Mouse (Mus musculus) erythroblast, embryonic 14.5 days (primary cell): ENCODE measurements around the gene Cpt1c. TPM values are rescaled to one million over a fixed set of nuclear protein-coding genes. Genes with fewer than 3 reads are reported as not detected.

Experiments used
- H3K27me3 ChIP-seq: 2 replicates; pipeline ENCODE4 v1.6.1; 2012; ENCODE audit warnings: inconsistent platforms; ENCODE audit not compliant: control insufficient read depth
- H3K36me3 ChIP-seq: 2 replicates; pipeline ENCODE4 v1.6.1; 2012; ENCODE audit warnings: mild to moderate bottlenecking, inconsistent platforms; ENCODE audit not compliant: control insufficient read depth
- H3K4me1 ChIP-seq: 2 replicates; pipeline ENCODE4 v1.6.1; 2012; ENCODE audit warnings: inconsistent platforms; ENCODE audit not compliant: control insufficient read depth
- H3K4me3 ChIP-seq: replicated peaks from 2 replicates; pipeline ENCODE3; 2012; ENCODE audit warnings: moderate library complexity, mild to moderate bottlenecking, inconsistent platforms
- H3K9me3 ChIP-seq: 2 replicates; pipeline ENCODE4 v1.6.1; 2012; ENCODE audit warnings: low read length, inconsistent platforms, mixed read lengths; ENCODE audit not compliant: control insufficient read depth
- GATA1 ChIP-seq: IDR thresholded peaks from 2 replicates; pipeline ENCODE4 v1.6.1; 2012; ENCODE audit warnings: low read length, inconsistent platforms, mixed read lengths
- TAL1 ChIP-seq: IDR thresholded peaks from 3 replicates; pipeline ENCODE4 v1.6.1; 2012; ENCODE audit warnings: low read length, inconsistent platforms, mixed read lengths
- polyA plus RNA-seq: library from polyadenylated mRNA; stranded (reverse); fragments of >175 nt; gene quantifications from 2 replicates; pipeline ENCODE4 v1.2.3, GENCODE M21; 2012

Gene Cpt1c
- polyA plus RNA-seq, 1 experiment = 0.05 TPM

DNA sequence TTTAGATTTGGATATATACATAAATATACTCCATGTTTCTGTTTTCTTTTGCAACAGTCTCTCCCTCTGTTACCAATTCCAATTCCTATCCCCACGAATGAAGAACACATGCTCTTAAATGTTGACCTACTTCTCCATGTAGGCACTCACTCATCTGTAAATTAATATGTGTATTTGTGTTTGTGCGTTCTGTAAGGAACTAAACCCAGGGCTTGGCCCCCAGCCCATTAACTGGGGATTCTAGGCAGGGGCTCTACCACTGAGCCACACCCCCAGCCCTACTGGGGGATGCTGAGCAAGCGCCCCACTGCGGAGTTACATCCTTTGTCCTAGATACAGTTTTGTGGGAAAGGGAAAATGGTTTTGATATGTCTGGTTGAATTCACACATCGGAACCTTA lies 55.5 kb downstream of the Cpt1c start:
- peaks cover 72% of the 10 kb centered on the region for H3K4me1 ChIP-seq
- H3K36me3 ChIP-seq = peaks cover 96% of the 10 kb centered on the region

DNA sequence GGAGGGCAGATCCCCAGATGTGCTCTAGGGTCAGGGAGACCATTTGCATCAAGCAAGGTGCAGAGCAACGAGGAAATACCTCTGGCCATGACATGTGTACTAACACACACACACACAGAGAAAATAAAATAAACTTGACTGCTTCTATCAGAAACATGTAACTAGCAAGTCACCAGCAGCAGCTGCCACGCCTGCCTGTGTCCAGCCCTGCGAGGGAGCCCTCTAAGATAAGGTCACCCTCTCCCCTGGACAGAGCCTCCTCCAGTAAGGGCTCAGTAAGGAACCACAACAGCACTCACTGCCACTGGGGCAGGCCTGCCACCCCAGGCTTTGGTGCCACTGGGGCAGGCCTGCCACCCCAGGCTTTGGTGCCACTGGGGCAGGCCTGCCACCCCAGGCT lies 56.4 kb downstream of the Cpt1c start:
- H3K4me1 ChIP-seq = peaks cover 66% of the 10 kb centered on the region
- TF ChIP-seq GATA1 (no peak; the same call in 1 of the 2 replicates), TAL1 (no peak)
- H3K9me3 ChIP-seq = no peaks in the 10 kb centered on the region
- no peaks in the 10 kb centered on the region for H3K27me3 ChIP-seq
- peaks cover 97% of the 10 kb centered on the region for H3K36me3 ChIP-seq
- H3K4me3 ChIP-seq = peak overlapping the region; percentile 23

More for the DNA sequence above, 55.5 kb downstream of the Cpt1c start:
- TF ChIP-seq GATA1 = no peak
- no peak for TF ChIP-seq TAL1
- no peaks in the 10 kb centered on the region for H3K9me3 ChIP-seq
- no peaks in the 10 kb centered on the region for H3K27me3 ChIP-seq
- no peak overlapping the region for H3K4me3 ChIP-seq

DNA sequence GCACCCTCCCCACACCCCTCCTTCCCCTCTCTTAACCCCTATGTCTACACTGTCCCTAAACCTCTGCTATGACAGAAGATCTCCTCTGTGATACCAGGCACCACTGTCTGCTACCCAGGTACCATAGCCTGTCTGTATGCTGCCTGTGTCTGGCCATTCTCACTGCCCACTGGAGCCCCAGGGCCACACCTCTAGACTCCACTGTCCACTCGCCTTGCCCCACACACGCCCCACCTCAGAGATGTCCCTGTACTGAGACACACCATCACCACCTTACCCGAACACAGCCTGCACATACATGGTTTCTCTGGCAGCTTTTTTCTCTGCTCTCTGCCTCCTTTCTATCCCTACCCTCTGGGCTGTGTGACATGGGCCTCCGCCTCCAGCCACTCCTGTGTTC lies 57.8 kb downstream of the Cpt1c start:
- peaks cover 54% of the 10 kb centered on the region for H3K4me1 ChIP-seq
- H3K9me3 ChIP-seq = no peaks in the 10 kb centered on the region
- H3K27me3 ChIP-seq = no peaks in the 10 kb centered on the region
- TF ChIP-seq GATA1 (no peak), TAL1 (no peak)
- H3K36me3 ChIP-seq = peaks cover 97% of the 10 kb centered on the region
- H3K4me3 ChIP-seq = no peak overlapping the region

DNA sequence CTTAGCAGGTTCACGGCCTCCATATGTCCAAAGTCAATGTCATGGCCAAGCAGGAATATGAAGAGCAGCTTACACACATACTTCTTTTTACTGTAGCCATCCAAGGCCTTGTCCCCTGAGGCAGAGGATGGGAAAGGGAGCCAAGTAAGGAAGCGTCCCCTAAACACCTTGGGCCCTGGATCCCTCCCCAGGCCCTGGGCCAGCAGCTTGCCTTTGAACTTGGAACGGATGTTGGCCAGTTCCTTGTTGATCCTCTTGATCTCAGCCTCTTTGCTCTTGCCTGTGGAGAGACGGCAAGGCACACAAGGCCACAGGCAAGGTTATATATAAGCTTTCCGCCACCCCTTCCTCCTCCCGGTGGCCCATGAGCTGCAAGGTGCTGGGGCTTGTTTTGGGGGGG lies 58.5 kb downstream of the Cpt1c start:
- Histone ChIP-seq H3K9me3 (no peaks in the 10 kb centered on the region), H3K27me3 (no peaks in the 10 kb centered on the region), H3K4me3 (no peak overlapping the region), H3K36me3 (peaks cover 97% of the 10 kb centered on the region), H3K4me1 (peaks cover 48% of the 10 kb centered on the region)
- no peak for TF ChIP-seq GATA1
- TF ChIP-seq TAL1 = no peak

DNA sequence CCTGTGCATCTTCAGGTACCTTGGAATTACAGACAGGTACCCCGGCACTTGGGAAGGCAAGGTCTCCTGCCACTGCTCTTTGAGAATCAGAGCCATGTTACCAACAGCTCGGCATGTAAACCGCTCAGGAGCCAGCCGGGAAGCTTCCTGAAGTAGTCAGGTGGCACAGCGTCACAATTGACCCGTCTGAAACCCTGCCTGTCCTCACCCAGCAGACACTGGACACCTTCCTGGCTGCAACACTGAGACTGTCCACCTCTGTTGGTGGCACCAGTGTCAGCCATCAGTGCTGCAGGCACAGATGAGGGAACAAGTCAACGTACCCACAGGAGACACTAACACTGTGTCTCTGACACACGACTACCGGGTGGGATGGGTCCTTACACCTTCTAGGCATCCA lies 59.3 kb downstream of the Cpt1c start:
- Histone ChIP-seq H3K36me3 (peaks cover 97% of the 10 kb centered on the region), H3K4me3 (no peak overlapping the region), H3K9me3 (no peaks in the 10 kb centered on the region), H3K27me3 (no peaks in the 10 kb centered on the region), H3K4me1 (peaks cover 44% of the 10 kb centered on the region)
- TF ChIP-seq TAL1 = no peak
- no peak for TF ChIP-seq GATA1

DNA sequence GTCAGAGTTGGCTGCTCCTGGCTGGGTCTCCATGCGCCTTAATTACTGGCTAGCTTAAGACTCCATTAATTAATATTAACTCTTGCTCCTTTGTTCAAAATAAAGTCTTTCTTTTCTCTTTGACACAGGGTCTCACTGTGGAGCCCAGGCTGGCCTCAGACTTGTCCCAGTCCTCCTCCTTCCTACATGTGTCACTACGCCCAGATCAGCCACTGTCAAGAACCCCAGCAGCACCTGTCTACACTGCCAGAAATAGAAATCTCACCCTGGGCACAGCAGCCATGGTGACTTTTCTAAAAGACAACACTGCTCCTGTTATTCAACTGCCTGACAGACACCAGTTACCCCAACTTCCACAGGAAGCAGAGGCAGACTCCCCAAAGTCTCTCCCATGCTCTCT lies 60.3 kb downstream of the Cpt1c start:
- no peak overlapping the region for H3K4me3 ChIP-seq

More for the DNA sequence above, 60.3 kb downstream of the Cpt1c start:
- peaks cover 38% of the 10 kb centered on the region for H3K4me1 ChIP-seq
- no peaks in the 10 kb centered on the region for H3K9me3 ChIP-seq
- no peaks in the 10 kb centered on the region for H3K27me3 ChIP-seq
- peaks cover 98% of the 10 kb centered on the region for H3K36me3 ChIP-seq
- no peak for TF ChIP-seq TAL1
- TF ChIP-seq GATA1 = no peak

Other genes with a start within 250 kb of the Cpt1c start
- 16.3 and 18.4 TPM in 2 replicates for gene Vrk3, start 226.4 kb downstream of the Cpt1c start, polyA plus RNA-seq
- 0.03 and 0.07 TPM in 2 replicates for gene Zfp473, start 223.8 kb downstream of the Cpt1c start, polyA plus RNA-seq
- gene Nup62, start 158.8 kb downstream of the Cpt1c start, polyA plus RNA-seq = 6.9 and 10.5 TPM in 2 replicates
- gene Il4i1, start 158.5 kb downstream of the Cpt1c start, polyA plus RNA-seq = 0.12 and 0.13 TPM in 2 replicates
- 9.7 and 12.0 TPM in 2 replicates for gene Atf5, start 158.2 kb downstream of the Cpt1c start, polyA plus RNA-seq
- gene Akt1s1, start 125.9 kb downstream of the Cpt1c start, polyA plus RNA-seq = 33.5 and 36.8 TPM in 2 replicates
- 7.7 and 10.0 TPM in 2 replicates for gene Tbc1d17, start 125.8 kb downstream of the Cpt1c start, polyA plus RNA-seq
- gene Pnkp, start 117.7 kb downstream of the Cpt1c start, polyA plus RNA-seq = 4.5 and 5.5 TPM in 2 replicates
- gene Ptov1, start 105.1 kb downstream of the Cpt1c start, polyA plus RNA-seq = 7.3 and 8.9 TPM in 2 replicates
- gene Med25, start 82.1 kb downstream of the Cpt1c start, polyA plus RNA-seq = 46.3 and 51.9 TPM in 2 replicates
- gene Fuz, start 78.8 kb downstream of the Cpt1c start, polyA plus RNA-seq = 2.6 TPM in 2 replicates
- gene Ap2a1, start 45.4 kb downstream of the Cpt1c start, polyA plus RNA-seq = 48.1 and 53.1 TPM in 2 replicates
- not detected in 2 replicates for gene Tsks, start 31.6 kb downstream of the Cpt1c start, polyA plus RNA-seq
- 4.3 and 4.9 TPM in 2 replicates for gene Prmt1, start 11.7 kb upstream of the Cpt1c start, polyA plus RNA-seq
- gene Irf3, start 22.8 kb upstream of the Cpt1c start, polyA plus RNA-seq = 10.4 and 10.6 TPM in 2 replicates
- 6.1 and 6.4 TPM in 2 replicates for gene Bcl2l12, start 23.9 kb upstream of the Cpt1c start, polyA plus RNA-seq
- gene Scaf1, start 41.5 kb upstream of the Cpt1c start, polyA plus RNA-seq = 29.6 and 31.0 TPM in 2 replicates
- gene Rras, start 43.1 kb upstream of the Cpt1c start, polyA plus RNA-seq = 0.45 and 0.53 TPM in 2 replicates
- 1.6 and 2.9 TPM in 2 replicates for gene Prr12, start 78.0 kb upstream of the Cpt1c start, polyA plus RNA-seq
- gene Nosip, start 87.6 kb upstream of the Cpt1c start, polyA plus RNA-seq = 12.5 and 14.9 TPM in 2 replicates
- gene Prrg2, start 87.8 kb upstream of the Cpt1c start, polyA plus RNA-seq = 3.0 and 3.6 TPM in 2 replicates
- gene Rcn3, start 117.4 kb upstream of the Cpt1c start, polyA plus RNA-seq = 0.86 and 0.91 TPM in 2 replicates
- gene Fcgrt, start 129.0 kb upstream of the Cpt1c start, polyA plus RNA-seq = 1.0 TPM in 2 replicates
- 22.2 and 23.5 TPM in 2 replicates for gene Rps11, start 149.6 kb upstream of the Cpt1c start, polyA plus RNA-seq
- 438 and 543 TPM in 2 replicates for gene Rpl13a, start 153.9 kb upstream of the Cpt1c start, polyA plus RNA-seq
- not detected in 2 replicates for gene Gm45713, start 161.4 kb upstream of the Cpt1c start, polyA plus RNA-seq
- 1.7 TPM in 2 replicates for gene Flt3l, start 161.6 kb upstream of the Cpt1c start, polyA plus RNA-seq
- 6.2 and 7.2 TPM in 2 replicates for gene Pih1d1, start 179.5 kb upstream of the Cpt1c start, polyA plus RNA-seq
- 13.5 and 16.3 TPM in 2 replicates for gene Aldh16a1, start 179.7 kb upstream of the Cpt1c start, polyA plus RNA-seq
- gene Slc17a7, start 189.1 kb upstream of the Cpt1c start, polyA plus RNA-seq = 0.02 TPM in 1 of 2 replicates, not detected in the other
- gene Gfy, start 204.7 kb upstream of the Cpt1c start, polyA plus RNA-seq = not detected in 2 replicates
- gene Pth2, start 206.1 kb upstream of the Cpt1c start, polyA plus RNA-seq = not detected in 2 replicates
- 0.05 TPM in 1 of 2 replicates, not detected in the other for gene Ccdc155, start 230.0 kb upstream of the Cpt1c start, polyA plus RNA-seq
- gene Dkkl1, start 237.3 kb upstream of the Cpt1c start, polyA plus RNA-seq = 0.55 and 0.60 TPM in 2 replicates
- gene Tead2, start 240.9 kb upstream of the Cpt1c start, polyA plus RNA-seq = 0.06 and 0.10 TPM in 2 replicates